Mouse (Mus musculus) neural tube, embryonic 14.5 days (tissue): ENCODE results near the gene Galm. TPM values are rescaled to one million over a fixed set of nuclear protein-coding genes. Genes with fewer than 3 reads are reported as not detected.
A peak's percentile ranks its signal among the peaks of the same experiment; 100 is the strongest.
"Not testable (repeated sequence)": the region's sequence is repeated elsewhere in the genome, so short reads cannot be mapped to it uniquely, and the experiment has no call there.

Experiments
- ATAC-seq: fragments of 200-750 bp; cut with Nextera tagmentation; 2 replicates; pipeline ENCODE4 v1.8.0; 2017; ENCODE audit warnings: low read depth, mild to moderate bottlenecking, moderate TSS enrichment, moderate library complexity
- H3K27ac ChIP-seq: fragments of 300-500 bp; sonication (generic); 2 replicates; pipeline ENCODE4 v1.5.1; 2014; ENCODE audit warnings: low read depth, mild to moderate bottlenecking, control low read depth, low read length, moderate library complexity, mixed read lengths
- H3K27me3 ChIP-seq: fragments of 300-500 bp; sonication (generic); 2 replicates; pipeline ENCODE4 v1.6.1; 2014; ENCODE audit warnings: low read length; ENCODE audit not compliant: control insufficient read depth, insufficient read depth
- H3K36me3 ChIP-seq: fragments of 300-500 bp; sonication (generic); 2 replicates; pipeline ENCODE4 v1.6.1; 2014; ENCODE audit warnings: low read length, mixed read lengths; ENCODE audit not compliant: control insufficient read depth, insufficient read depth
- H3K4me1 ChIP-seq: fragments of 300-500 bp; sonication (generic); 2 replicates; pipeline ENCODE4 v1.6.1; 2014; ENCODE audit warnings: low read length; ENCODE audit not compliant: control insufficient read depth, insufficient read depth
- H3K4me2 ChIP-seq: fragments of 300-500 bp; sonication (generic); 2 replicates; pipeline ENCODE4 v1.6.1; 2014; ENCODE audit warnings: mild to moderate bottlenecking, low read depth, low read length, control low read depth
- H3K4me3 ChIP-seq: fragments of 300-500 bp; sonication (generic); 2 replicates; pipeline ENCODE4 v1.5.1; 2014; ENCODE audit warnings: low read depth, low read length, control low read depth, mixed read lengths
- H3K9ac ChIP-seq: fragments of 300-500 bp; sonication (generic); replicated peaks from 2 replicates; pipeline ENCODE4 v1.6.1; 2014; ENCODE audit warnings: low read depth, mild to moderate bottlenecking, control low read depth, low read length, mixed read lengths
- H3K9me3 ChIP-seq: fragments of 300-500 bp; sonication (generic); 2 replicates; pipeline ENCODE4 v1.6.1; 2016; ENCODE audit warnings: low read length; ENCODE audit not compliant: control insufficient read depth
- WGBS: fragments of 180-500 bp; shearing (Covaris S2); extraction: QIAGEN DNeasy Blood & Tissue Kit; methylation state at CpG from one replicate; pipeline ENCODE4 v1.1.7; 2014; 5-methylcytosine and 5-hydroxymethylcytosine counted together
- polyA plus RNA-seq: library from polyadenylated mRNA; unstranded; fragments of >200 nt; fragmentation: Nextera tagmentation; extraction: Ambion mirVana; gene quantifications from 2 replicates; pipeline ENCODE4 v1.2.1, GENCODE M21; 2014

Galm gene
- polyA plus RNA-seq, 1 experiment from 2014 or later, result 0.79 TPM

DNA sequence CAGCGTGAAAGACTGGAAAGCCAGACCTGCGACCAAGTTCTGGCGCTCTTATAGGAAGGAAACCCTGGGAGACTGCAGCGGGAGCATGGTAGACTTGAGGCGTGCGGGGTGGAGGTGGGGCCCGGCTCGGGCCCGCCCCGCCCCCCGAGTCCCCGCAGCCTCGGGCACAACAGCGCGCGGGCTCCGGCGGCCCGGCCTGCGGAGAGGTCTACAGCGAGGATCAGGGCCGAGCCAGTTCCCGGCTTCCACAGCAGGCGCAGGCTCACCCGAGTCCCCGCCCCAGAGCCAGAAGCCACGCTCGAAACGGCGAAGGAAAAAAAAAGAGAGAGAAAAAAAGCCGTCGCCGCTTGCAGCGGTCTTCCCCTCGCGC lies 79.0 kb downstream of the Galm start:
- H3K9me3 ChIP-seq, result no peaks in the 10 kb centered on the region
- peaks cover 13% of the 10 kb centered on the region; the same call in 1 of the 2 replicates for H3K4me1 ChIP-seq
- WGBS, result 0% methylated on average over 34 of the region's 36 CpGs
- peak overlapping the region; percentile 98 for H3K4me3 ChIP-seq
- H3K27ac ChIP-seq, result peak overlapping the region; percentile 99
- H3K27me3 ChIP-seq, result peaks cover 4% of the 10 kb centered on the region; the same call in 1 of the 2 replicates
- peaks cover 27% of the 10 kb centered on the region for H3K36me3 ChIP-seq
- ATAC-seq, result peak; percentile 67
- H3K9ac ChIP-seq, result peak overlapping the region; percentile 98
- peak overlapping the region; percentile 99 for H3K4me2 ChIP-seq

DNA sequence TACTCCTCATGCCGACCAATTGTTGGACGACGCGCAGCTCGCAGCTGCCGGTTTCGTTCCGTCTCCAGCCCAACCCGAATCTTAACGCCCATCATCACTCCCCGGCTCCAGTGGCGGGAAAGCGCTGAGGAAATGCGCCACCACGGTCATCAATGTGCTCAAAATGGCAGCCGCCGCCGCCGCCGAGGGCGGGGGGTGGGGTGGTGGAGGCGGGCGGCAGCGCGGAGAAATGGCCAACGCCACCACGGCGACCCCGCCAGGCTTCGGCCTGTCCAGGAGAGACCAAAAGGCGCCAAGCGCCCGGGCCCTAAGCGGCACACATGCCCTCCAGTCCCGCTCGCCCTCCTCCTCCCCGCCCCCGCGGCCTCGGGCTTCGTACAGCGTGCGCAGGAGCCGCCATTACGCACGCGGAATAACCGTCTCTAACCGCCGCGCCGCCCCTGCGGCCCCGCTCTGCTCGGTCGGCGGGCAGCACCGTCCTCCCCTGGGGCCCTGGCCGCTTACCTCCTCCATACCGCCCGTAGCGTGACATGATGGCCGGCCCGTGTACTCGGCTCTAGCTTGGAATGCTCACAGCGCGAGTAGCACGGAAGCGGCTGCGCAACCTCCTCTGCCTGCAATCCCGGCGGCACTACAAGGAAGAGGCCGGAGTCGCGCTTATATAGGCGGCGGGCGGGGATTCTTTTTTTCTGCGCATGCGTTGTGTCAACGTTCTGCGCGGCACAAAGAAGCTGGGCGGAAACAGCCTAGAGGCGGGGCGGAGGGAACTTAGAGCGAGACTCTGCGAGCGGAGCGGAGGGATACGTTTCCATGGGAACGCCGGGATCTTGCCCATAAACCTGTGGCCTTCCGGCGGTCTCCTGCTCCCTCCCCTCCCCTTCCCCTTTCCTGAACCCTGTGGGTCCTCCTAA lies 79.7 kb downstream of the Galm start, which contains the start of the genes Srsf7 and Ttc39d:
Srsf7 (minus strand) TSS at position 637 of the 911 bp plus-strand sequence.
Ttc39d (plus strand) TSS at position 790 of the 911 bp plus-strand sequence.
- Histone ChIP-seq H3K4me3 (peak within 1 kb of the TSS; percentile 98), H3K4me2 (peak within 1 kb of the TSS; percentile 99), H3K36me3 (peaks cover 22% of the 10 kb centered on the region), H3K9me3 (no peaks in the 10 kb centered on the region), H3K27ac (peak within 1 kb of the TSS; percentile 99), H3K27me3 (peaks cover 4% of the 10 kb centered on the region; the same call in 1 of the 2 replicates), H3K4me1 (peaks cover 13% of the 10 kb centered on the region; the same call in 1 of the 2 replicates), H3K9ac (peak within 1 kb of the TSS; percentile 98)
- WGBS, result under 1% methylated on average over 66 of the region's 95 CpGs
- ATAC-seq, result peak; percentile 92

DNA sequence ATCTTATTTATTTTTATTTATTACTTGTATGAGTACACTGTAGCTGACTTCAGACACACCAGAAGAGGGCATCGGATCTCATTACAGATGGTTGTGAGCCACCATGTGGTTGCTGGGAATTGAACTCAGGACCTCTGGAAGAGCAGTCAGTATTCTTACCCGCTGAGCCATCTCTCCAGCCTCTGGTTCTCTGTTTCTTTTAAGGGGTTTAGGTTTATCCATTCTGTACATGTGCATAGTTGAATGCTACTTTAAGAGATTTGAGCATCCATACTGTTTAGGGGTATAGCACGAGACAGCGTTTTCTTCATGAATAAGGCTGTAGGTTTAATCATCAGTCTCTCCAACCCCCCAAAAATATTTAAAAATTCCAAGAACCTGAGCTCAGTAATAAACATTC lies 86.7 kb downstream of the Galm start:
- not testable (repeated sequence) for H3K36me3 ChIP-seq, H3K9me3 ChIP-seq, H3K27me3 ChIP-seq, H3K4me2 ChIP-seq, ATAC-seq, H3K4me3 ChIP-seq, H3K27ac ChIP-seq, H3K9ac ChIP-seq, H3K4me1 ChIP-seq
- WGBS, result 88% methylated on average over 4 of the region's 4 CpGs

DNA sequence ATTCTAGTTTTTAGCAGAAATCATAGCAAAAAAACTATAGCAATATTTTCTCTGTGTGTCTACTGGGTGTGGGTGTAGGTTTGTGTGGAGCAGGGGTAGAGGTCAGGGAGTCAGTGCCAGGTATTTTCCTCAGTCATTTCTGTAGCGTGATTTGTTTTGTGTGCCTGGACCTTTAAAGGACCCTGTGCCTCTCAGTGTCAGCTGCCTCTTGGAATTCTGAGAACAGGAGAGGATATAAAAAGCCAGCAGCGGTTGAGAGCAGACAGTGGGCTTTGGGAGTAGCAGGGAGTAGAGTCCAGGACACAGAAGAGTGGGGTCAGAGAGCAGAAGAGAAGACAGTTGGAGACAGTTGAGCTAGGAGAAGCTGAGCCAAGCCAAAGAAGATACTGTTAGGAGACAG lies 92.9 kb downstream of the Galm start:
- Histone ChIP-seq H3K4me2 (no peak overlapping the region), H3K4me3 (no peak overlapping the region), H3K27ac (no peak overlapping the region), H3K27me3 (no peaks in the 10 kb centered on the region), H3K4me1 (peaks cover 4% of the 10 kb centered on the region), H3K36me3 (no peaks in the 10 kb centered on the region), H3K9ac (no peak overlapping the region), H3K9me3 (no peaks in the 10 kb centered on the region)
- 81% methylated on average over 2 of the region's 2 CpGs for WGBS
- ATAC-seq, result no peak

DNA sequence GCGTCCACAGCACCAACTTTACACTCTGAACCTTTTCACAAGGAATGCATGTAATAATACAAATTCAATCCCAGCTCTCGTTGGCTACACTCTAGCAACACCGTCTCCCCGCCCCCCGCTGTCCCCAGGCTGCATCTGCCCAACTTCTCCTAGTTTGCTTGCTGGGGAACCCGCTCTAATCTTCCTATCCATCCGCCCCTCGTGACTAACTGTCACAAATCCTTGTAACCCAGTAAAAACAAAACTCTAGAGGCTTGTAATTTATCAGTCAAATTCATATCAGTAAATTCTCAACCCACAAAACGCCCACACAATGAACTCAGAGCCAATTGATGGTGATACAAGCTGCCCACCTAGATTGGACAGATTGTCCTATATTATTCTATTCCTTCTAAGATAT lies 93.9 kb downstream of the Galm start:
- WGBS, result 70% methylated on average over 9 of the region's 9 CpGs
- ATAC-seq, result no peak

DNA sequence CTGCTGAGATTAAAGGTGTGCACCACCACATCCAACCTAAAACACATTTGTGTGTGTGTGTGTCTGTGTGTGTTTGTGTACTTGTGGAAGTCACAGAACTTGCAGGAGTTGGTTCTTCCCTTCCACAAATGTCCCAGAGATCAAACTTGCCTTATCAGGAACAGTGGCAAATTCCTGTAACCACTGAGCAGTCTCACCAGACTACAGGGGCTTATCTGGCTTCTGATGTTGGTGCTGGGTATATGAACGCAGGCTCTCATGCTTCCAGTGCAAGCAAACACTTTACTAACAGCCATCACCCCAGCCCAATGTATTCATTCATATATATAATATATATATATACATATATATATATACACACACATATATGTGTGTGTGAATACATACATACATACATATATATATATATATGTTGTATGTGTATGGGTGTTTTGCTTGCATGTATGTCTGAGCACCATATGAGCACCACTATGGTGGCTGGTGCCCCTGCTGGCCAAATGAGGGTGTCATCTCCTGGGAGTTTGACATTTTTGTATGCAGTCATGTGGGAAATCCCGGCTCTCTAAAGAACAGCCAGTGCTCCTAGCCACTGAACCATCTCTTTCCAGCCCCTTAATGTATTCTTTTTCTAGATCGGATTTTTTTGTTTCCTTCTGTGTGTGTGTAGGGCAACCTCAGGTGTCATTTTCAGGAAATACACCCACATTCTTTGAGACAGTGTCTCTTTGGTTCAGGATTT lies 94.8 kb downstream of the Galm start:
- ATAC-seq, result no peak
- H3K36me3 ChIP-seq, result no peaks in the 10 kb centered on the region
- H3K4me1 ChIP-seq, result peaks cover 4% of the 10 kb centered on the region
- no peak overlapping the region for H3K27ac ChIP-seq
- H3K9me3 ChIP-seq, result no peaks in the 10 kb centered on the region
- H3K4me3 ChIP-seq, result no peak overlapping the region
- no peak overlapping the region for H3K4me2 ChIP-seq
- WGBS, result 68% methylated on average over 3 of the region's 3 CpGs
- no peaks in the 10 kb centered on the region for H3K27me3 ChIP-seq
- no peak overlapping the region for H3K9ac ChIP-seq

More for the DNA sequence above, 93.9 kb downstream of the Galm start:
- Histone ChIP-seq H3K27me3 (no peaks in the 10 kb centered on the region), H3K36me3 (no peaks in the 10 kb centered on the region), H3K4me3 (no peak overlapping the region), H3K9me3 (no peaks in the 10 kb centered on the region), H3K27ac (no peak overlapping the region), H3K4me1 (peaks cover 4% of the 10 kb centered on the region), H3K4me2 (no peak overlapping the region), H3K9ac (no peak overlapping the region)

DNA sequence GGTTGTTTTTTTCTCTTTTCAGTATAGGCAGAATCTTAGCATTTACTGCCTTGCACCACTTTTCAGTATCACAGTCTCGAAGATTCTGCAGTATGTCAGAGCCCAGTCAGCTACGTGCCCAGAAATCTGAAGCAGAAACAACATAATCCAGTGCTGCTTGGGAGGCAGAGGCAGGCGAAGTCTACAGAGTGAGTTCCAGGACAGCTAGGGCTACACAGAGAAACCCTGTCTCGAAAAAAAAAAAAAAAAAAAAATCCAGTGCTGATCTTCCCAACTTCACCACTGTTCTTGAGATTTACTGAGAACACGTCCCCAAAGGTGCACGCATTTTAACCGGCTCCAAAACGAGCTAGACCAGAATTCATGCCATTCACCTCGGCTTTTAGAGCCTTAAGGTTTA lies 96.6 kb downstream of the Galm start:
- Histone ChIP-seq H3K4me2 (peak overlapping the region; percentile 69), H3K27ac (peak overlapping the region; percentile 81), H3K9me3 (no peaks in the 10 kb centered on the region), H3K36me3 (no peaks in the 10 kb centered on the region), H3K4me3 (peak overlapping the region; percentile 57), H3K4me1 (peaks cover 4% of the 10 kb centered on the region), H3K27me3 (no peaks in the 10 kb centered on the region), H3K9ac (peak overlapping the region; percentile 62)
- 9% methylated on average over 9 of the region's 9 CpGs for WGBS
- ATAC-seq, result peak; percentile 28; the same call in 1 of the 2 replicates

DNA sequence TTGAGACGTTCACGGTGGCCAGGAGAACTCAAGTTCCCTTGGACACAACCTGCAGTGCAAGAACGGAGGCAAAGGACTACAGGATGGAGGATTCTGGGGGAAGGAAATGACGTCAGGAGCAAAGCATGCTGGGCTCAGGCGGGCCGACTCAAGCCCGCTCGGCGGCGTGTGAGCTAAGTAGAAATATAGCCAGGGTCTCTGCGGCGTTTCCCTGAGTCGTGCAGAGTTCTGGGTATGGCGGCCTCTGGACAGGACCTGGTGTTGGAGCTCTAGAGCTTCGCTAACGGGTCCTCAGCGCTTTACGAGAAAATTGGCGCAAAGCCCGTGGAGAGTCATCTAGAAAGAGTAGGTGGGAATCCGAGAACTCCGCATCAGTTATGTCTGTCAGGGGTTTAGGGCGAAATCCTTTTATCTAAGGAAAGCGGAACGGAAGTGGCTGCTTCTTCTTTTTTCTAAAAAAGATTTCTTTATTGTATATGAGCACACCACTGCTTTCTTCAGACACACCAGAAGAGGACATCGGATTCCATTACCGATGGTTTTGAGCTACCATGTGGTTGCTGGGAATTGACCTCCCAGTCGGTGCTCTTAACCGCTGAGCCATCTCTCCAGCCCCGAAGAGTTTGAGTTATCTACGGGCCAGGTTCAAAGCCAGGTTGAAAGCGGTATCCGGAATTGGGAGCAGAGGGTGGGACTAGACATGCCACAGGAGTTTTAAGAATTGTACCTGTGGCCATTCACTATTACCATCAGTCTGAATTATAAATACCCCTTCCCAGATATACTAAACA lies 97.2 kb downstream of the Galm start, which contains the start of gene Gemin6:
Gemin6 (plus strand) TSS at position 116 of the 791 bp plus-strand sequence.
- Histone ChIP-seq H3K4me1 (peaks cover 4% of the 10 kb centered on the region), H3K9me3 (no peaks in the 10 kb centered on the region), H3K36me3 (no peaks in the 10 kb centered on the region), H3K9ac (peak within 1 kb of the TSS; percentile 62), H3K27ac (peak within 1 kb of the TSS; percentile 81), H3K4me2 (peak within 1 kb of the TSS; percentile 69), H3K27me3 (no peaks in the 10 kb centered on the region), H3K4me3 (peak within 1 kb of the TSS; percentile 57)
- WGBS, result under 1% methylated on average over 33 of the region's 33 CpGs
- ATAC-seq, result peak; percentile 97
